ENCODE assay signal across 23 mouse cellular contexts in the genomic region with DNA sequence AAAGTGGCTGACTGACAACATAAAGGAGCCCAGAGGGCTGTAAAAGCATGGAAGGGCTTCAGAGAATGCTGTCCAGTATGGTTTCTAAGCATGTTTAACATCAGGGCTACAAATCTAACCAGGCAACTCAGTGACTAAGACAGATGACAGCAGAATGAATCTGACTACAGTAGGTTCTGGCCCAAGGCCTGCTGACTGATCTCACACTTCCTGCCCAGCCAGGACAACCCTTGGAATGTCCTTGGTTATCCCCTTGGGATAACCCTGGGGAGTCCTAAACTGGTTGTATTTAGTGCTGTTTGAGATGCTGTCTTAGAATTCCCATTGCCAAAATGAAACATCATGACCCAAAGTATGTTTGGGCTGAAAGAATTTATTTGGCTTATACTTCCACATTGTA. TPM values are rescaled to one million over a fixed set of nuclear protein-coding genes. Genes with fewer than 3 reads are reported as not detected.
DNase-seq lines count a peak whose midpoint lies in the region; ATAC-seq and TF ChIP-seq lines count a peak whose summit lies in the region.
"Had no signal": no experiment of that assay in that cellular context is flagged by ENCODE, and none has a peak within 500 bp of the region (broad histone marks: within the 10 kb centered on the region; RNA-seq: fewer than 3 reads in every experiment).

No protein-coding gene starts in this region.

- H3K4me3 ChIP-seq in hindbrain, embryonic 16.5 days (ENCODE audit: low read length), result no peak overlapping the region
- no peak overlapping the region for H3K4me3 ChIP-seq in left cerebral cortex, adult 2 months
- H3K4me3 ChIP-seq: embryonic facial prominence, embryonic 12.5 days; forebrain, embryonic 13.5 days; heart, embryonic 12.5 days; hindbrain, embryonic 13.5 days; intestine, embryonic 15.5 days had no signal

- no peak overlapping the region for H3K4me2 ChIP-seq in hindbrain, embryonic 16.5 days (ENCODE audit: low read length)
- H3K4me2 ChIP-seq: embryonic facial prominence, embryonic 12.5 days; forebrain, embryonic 13.5 days; heart, embryonic 12.5 days; hindbrain, embryonic 13.5 days; intestine, embryonic 15.5 days had no signal

- no peak for TF ChIP-seq CTCF in left cerebral cortex, adult 2 months (IDR thresholded peaks at IDR 0.05)

- peak; percentile 8 for DNase-seq in heart, postnatal 4 days
- DNase-seq in heart, postnatal 14 days, result no peak
- DNase-seq in 3T3-L1 (ENCODE audit: low read depth, low spot score) (peak; percentile 87), NIH3T3 (ENCODE audit: low read depth) (peak; percentile 56)
- no peak for DNase-seq in left cerebral cortex, adult 2 months (ENCODE audit: extremely low spot score in 1 of 2, low spot score in 2 of 2)
- DNase-seq: adrenal gland, postnatal 10 days; cerebellum, adult 11-12 months; cerebellum, adult 9-10 months; cerebellum, postnatal 25 days; forebrain, postnatal 0 days; gastrocnemius, postnatal 14 days; heart, postnatal 36 days; kidney, adult 18-20 months had no signal

- intact Hi-C loops in heart, postnatal 14 days (cut with DNase I), result no loop called here
- intact Hi-C loops in left cerebral cortex, adult 2 months (cut with DNase I), result no loop called here

- no peak for ATAC-seq in hindbrain, embryonic 16.5 days
- ATAC-seq: forebrain, embryonic 13.5 days; forebrain, postnatal 0 days; intestine, embryonic 15.5 days had no signal

- H3K27me3 ChIP-seq in hindbrain, embryonic 16.5 days (replicated peaks; ENCODE audit: control insufficient read depth, insufficient read depth, low read length), result no peaks in the 10 kb centered on the region
- H3K27me3 ChIP-seq: embryonic facial prominence, embryonic 12.5 days; forebrain, embryonic 13.5 days; hindbrain, embryonic 13.5 days; intestine, embryonic 15.5 days had no signal

- no peak overlapping the region for H3K9ac ChIP-seq in hindbrain, embryonic 16.5 days (ENCODE audit: low read depth, low read length)
- H3K9ac ChIP-seq: embryonic facial prominence, embryonic 12.5 days; forebrain, embryonic 13.5 days; forebrain, postnatal 0 days; heart, embryonic 12.5 days; hindbrain, embryonic 13.5 days; intestine, embryonic 15.5 days had no signal

- no peaks in the 10 kb centered on the region for H3K36me3 ChIP-seq in hindbrain, embryonic 16.5 days (ENCODE audit: control insufficient read depth, insufficient read depth, low read length)
- H3K36me3 ChIP-seq: embryonic facial prominence, embryonic 12.5 days; heart, embryonic 12.5 days; hindbrain, embryonic 13.5 days; intestine, embryonic 15.5 days had no signal

- H3K4me1 ChIP-seq in hindbrain, embryonic 16.5 days (ENCODE audit: control insufficient read depth, insufficient read depth, low read depth, low read length), result peaks cover 25% of the 10 kb centered on the region

- H3K27ac ChIP-seq in hindbrain, embryonic 16.5 days (ENCODE audit: low read depth, low read length), result no peak overlapping the region
- no peak overlapping the region for H3K27ac ChIP-seq in left cerebral cortex, adult 2 months
- H3K27ac ChIP-seq: embryonic facial prominence, embryonic 12.5 days; forebrain, embryonic 13.5 days; hindbrain, embryonic 13.5 days; intestine, embryonic 15.5 days had no signal

- no peaks in the 10 kb centered on the region for H3K9me3 ChIP-seq in hindbrain, embryonic 16.5 days (ENCODE audit: control insufficient read depth, low read length)
- H3K9me3 ChIP-seq: embryonic facial prominence, embryonic 12.5 days; forebrain, embryonic 13.5 days; heart, embryonic 12.5 days; hindbrain, embryonic 13.5 days; intestine, embryonic 15.5 days had no signal

RNA-seq across cellular contexts. Expression of gene Adcyap1r1, which starts 19.7 kb away (rescaled TPM):
- total RNA-seq in heart, postnatal 4 days (2021), result 10 to 100 TPM in 1 of 2 experiments, 1 to 10 TPM in 1; 8.6 to 11.9 TPM
- 1 to 10 TPM; 5.5 to 6.2 TPM for total RNA-seq in heart, postnatal 14 days (2021)
- 67.1 and 74.8 TPM in 2 replicates for polyA plus RNA-seq in hindbrain, embryonic 16.5 days (2015; fragmentation: Nextera tagmentation; extraction: Ambion mirVana)
- total RNA-seq in left cerebral cortex, adult 2 months (2021), result 100 to 1,000 TPM; 118 to 121 TPM
- total RNA-seq: CH12.LX had no signal

RNA-seq across cellular contexts. Expression of gene Ghrhr, which starts 56.0 kb away (rescaled TPM):
- not detected for total RNA-seq in heart, postnatal 4 days (2021)
- total RNA-seq in heart, postnatal 14 days (2021), result not detected
- not detected in 2 replicates for polyA plus RNA-seq in hindbrain, embryonic 16.5 days (2015; fragmentation: Nextera tagmentation; extraction: Ambion mirVana)
- total RNA-seq in left cerebral cortex, adult 2 months (2021), result not detected
- total RNA-seq: adrenal gland, postnatal 10 days; CH12.LX; forebrain, postnatal 0 days; gastrocnemius, adult 18-20 months; gastrocnemius, postnatal 14 days; granulocyte monocyte progenitor cell, adult 5-6 weeks; heart, postnatal 36 days had no signal
- polyA plus RNA-seq: embryonic facial prominence, embryonic 12.5 days; forebrain, embryonic 13.5 days; forebrain, postnatal 0 days; heart, embryonic 12.5 days; heart, embryonic 16.5 days; hindbrain, embryonic 13.5 days had no signal

Comparison
In these comparisons a context has a peak if more than half of its experiments do, and no peak if none do; other contexts are left out.
1. DNase-seq: peak in heart, postnatal 4 days (single experiment), 3T3-L1 (single experiment) and NIH3T3 (single experiment); none in heart, postnatal 14 days (0 of 2) and left cerebral cortex, adult 2 months (0 of 2).
2. RNA of gene Adcyap1r1, which starts 19.7 kb away (total RNA-seq): 118 to 121 TPM in left cerebral cortex, adult 2 months; 8.6 to 11.9 TPM in heart, postnatal 4 days and 5.5 to 6.2 TPM in heart, postnatal 14 days; every median in the first group is over 4 times any median in the second.